Mouse (Mus musculus) midbrain, embryonic 14.5 days (tissue): ENCODE data around the gene Cyp2d9. TPM values are rescaled to one million over a fixed set of nuclear protein-coding genes. Genes with fewer than 3 reads are reported as not detected.
"Not testable (repeated sequence)": the region's sequence is repeated elsewhere in the genome, so short reads cannot be mapped to it uniquely, and the experiment has no call there.

Experiments
- ATAC-seq: fragments of 200-750 bp; cut with Nextera tagmentation; 2 replicates; pipeline ENCODE4 v1.8.0; 2017; ENCODE audit warnings: moderate number of reproducible peaks, moderate library complexity; ENCODE audit not compliant: low FRiP score, low TSS enrichment
- DNase-seq: peaks from one replicate; pipeline ENCODE4 v3.0.0-alpha.2; 2015
- H3K27ac ChIP-seq: fragments of 300-500 bp; sonication (generic); replicated peaks from 2 replicates; pipeline ENCODE4 v1.5.1; 2014; ENCODE audit warnings: mild to moderate bottlenecking, low read depth, low read length, moderate library complexity
- H3K27me3 ChIP-seq: fragments of 300-500 bp; sonication (generic); 2 replicates; pipeline ENCODE4 v1.6.1; 2014; ENCODE audit warnings: low read length, control low read depth, mixed read lengths; ENCODE audit not compliant: control insufficient read depth, insufficient read depth
- H3K36me3 ChIP-seq: fragments of 300-500 bp; sonication (generic); 2 replicates; pipeline ENCODE4 v1.6.1; 2014; ENCODE audit warnings: low read length, control low read depth; ENCODE audit not compliant: control insufficient read depth, insufficient read depth
- H3K4me1 ChIP-seq: fragments of 300-500 bp; sonication (generic); 2 replicates; pipeline ENCODE4 v1.6.1; 2014; ENCODE audit warnings: mild to moderate bottlenecking, antibody characterized with exemption, low read length, control low read depth; ENCODE audit not compliant: control insufficient read depth, insufficient read depth
- H3K4me2 ChIP-seq: fragments of 300-500 bp; sonication (generic); 2 replicates; pipeline ENCODE4 v1.6.1; 2014; ENCODE audit warnings: mild to moderate bottlenecking, low read length, moderate library complexity
- H3K4me3 ChIP-seq: fragments of 300-500 bp; sonication (generic); replicated peaks from 2 replicates; pipeline ENCODE4 v1.5.1; 2014; ENCODE audit warnings: low read depth, low read length
- H3K9ac ChIP-seq: fragments of 300-500 bp; sonication (generic); replicated peaks from 2 replicates; pipeline ENCODE4 v1.6.1; 2014; ENCODE audit warnings: mild to moderate bottlenecking, low read length, moderate library complexity
- H3K9me3 ChIP-seq: fragments of 300-500 bp; sonication (generic); 2 replicates; pipeline ENCODE4 v1.6.1; 2016; ENCODE audit warnings: low read length, control low read depth, mixed read lengths; ENCODE audit not compliant: control insufficient read depth
- WGBS: fragments of 180-500 bp; shearing (Covaris S2); extraction: QIAGEN DNeasy Blood & Tissue Kit; methylation state at CpG from one replicate; pipeline ENCODE4 v1.1.7; 2014; 5-methylcytosine and 5-hydroxymethylcytosine counted together
- polyA plus RNA-seq: library from polyadenylated mRNA; unstranded; fragments of >200 nt; fragmentation: Nextera tagmentation; extraction: Ambion mirVana; gene quantifications from 2 replicates; pipeline ENCODE4 v1.2.1, GENCODE M21; 2014

Gene Cyp2d9
- polyA plus RNA-seq, 1 experiment from 2014 or later = not detected

DNA sequence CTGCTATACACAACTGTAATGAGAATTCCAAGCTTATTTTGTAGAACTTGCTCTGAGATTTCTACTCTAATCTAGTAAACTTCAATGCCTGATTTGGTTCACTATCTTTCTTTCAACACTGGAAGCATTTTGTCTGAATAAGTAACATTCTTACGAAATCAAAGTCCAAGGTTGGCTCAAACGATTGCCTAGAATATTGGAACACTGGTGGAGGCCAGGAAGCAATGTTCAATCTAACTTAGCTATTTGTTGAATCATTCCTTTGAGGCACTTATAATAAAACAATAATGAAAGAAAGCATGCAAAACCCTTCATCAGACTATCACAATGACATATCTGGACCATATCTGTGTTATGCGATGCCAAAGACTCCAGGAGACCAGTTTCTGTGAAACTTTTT, 1.3 kb downstream of the Cyp2d9 start:
- Histone ChIP-seq H3K27ac (no peak overlapping the region), H3K9me3 (peaks cover 18% of the 10 kb centered on the region), H3K4me3 (no peak overlapping the region), H3K36me3 (no peaks in the 10 kb centered on the region), H3K4me1 (no peaks in the 10 kb centered on the region), H3K4me2 (no peak overlapping the region), H3K9ac (no peak overlapping the region), H3K27me3 (no peaks in the 10 kb centered on the region)
- WGBS = 92% methylated on average over 3 of the region's 3 CpGs
- ATAC-seq = no peak
- no peak for DNase-seq

DNA sequence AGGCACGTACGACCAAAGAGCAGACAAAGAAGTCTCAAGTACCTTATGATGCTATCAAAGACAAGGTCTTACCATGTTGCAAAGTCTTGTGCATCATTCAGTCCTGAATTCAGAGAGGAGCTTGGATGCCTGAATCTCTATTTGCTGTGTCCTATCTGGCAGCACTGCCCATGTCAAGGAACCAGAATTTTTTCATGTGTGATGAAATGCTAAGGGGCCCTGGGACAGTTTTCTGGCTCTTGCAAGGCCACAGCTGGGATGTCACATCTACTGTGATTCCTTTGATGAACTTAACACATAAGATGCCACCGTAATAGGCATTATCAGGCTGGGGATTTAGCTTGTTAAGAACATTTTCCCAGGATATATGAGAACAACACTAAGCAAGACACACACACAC, 1.8 kb downstream of the Cyp2d9 start:
- DNase-seq (no peak), ATAC-seq (no peak)
- WGBS = 84% methylated on average over 3 of the region's 3 CpGs
- H3K27me3 ChIP-seq = no peaks in the 10 kb centered on the region
- H3K4me3 ChIP-seq = no peak overlapping the region
- H3K36me3 ChIP-seq = no peaks in the 10 kb centered on the region
- H3K4me2 ChIP-seq = no peak overlapping the region
- no peak overlapping the region for H3K9ac ChIP-seq
- no peak overlapping the region for H3K27ac ChIP-seq
- peaks cover 13% of the 10 kb centered on the region for H3K9me3 ChIP-seq
- H3K4me1 ChIP-seq = no peaks in the 10 kb centered on the region

DNA sequence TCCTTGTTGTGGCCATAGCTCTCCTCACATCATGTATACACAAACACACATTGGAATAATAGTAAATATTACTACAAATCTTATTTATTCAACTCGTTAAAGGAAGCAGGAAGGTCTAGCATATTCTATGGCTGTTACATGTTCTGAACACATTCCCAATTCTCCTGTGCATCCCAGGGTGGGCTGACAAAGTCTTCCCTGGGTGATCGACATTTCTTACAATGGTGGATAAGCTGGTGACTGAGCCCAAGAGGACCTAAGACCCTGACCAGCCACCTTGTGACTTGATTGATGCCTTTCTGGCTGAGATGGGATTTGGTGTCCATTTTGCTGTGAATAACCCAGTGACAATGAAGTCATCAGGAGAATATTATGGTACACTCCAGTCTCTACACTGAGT, 2.4 kb downstream of the Cyp2d9 start:
- no peak overlapping the region for H3K9ac ChIP-seq
- no peaks in the 10 kb centered on the region for H3K4me1 ChIP-seq
- no peak overlapping the region for H3K4me2 ChIP-seq
- no peak for ATAC-seq
- H3K36me3 ChIP-seq = no peaks in the 10 kb centered on the region
- H3K4me3 ChIP-seq = no peak overlapping the region
- WGBS = 88% methylated on average over 2 of the region's 2 CpGs
- DNase-seq = no peak
- H3K27ac ChIP-seq = no peak overlapping the region
- H3K27me3 ChIP-seq = no peaks in the 10 kb centered on the region
- H3K9me3 ChIP-seq = peaks cover 8% of the 10 kb centered on the region

DNA sequence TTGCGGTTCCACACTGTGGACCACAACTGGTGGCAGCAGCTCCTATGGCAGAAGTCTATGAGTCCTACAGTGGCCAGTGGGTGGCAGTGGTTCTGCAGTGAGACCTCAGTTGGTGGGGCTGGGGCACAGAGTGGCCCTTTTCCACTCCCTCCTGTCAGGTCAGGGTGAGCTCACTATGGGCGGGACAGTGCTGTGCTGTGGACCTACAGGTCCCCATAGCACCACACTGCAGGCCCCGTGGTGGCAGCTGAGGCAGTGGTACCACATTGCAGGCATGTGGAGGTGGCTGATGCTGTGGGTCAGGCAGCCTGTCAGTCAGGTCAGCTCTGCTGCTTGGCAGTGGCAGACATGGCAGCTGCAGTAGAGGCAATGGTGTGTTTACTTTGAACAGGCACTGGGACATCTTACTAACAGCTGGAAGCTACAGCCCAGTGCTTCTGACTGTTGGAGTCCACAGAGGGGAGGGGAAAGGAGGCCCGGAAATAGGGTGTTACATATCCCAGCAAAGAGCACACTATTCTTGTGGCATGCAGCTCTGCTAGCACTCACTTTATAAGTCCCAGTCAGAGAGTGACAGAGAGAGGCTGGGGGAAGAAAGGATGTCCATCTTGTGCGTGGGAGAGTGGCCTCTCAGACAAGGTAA, 4.9 kb downstream of the Cyp2d9 start:
- Histone ChIP-seq H3K9ac (no peak overlapping the region), H3K4me2 (no peak overlapping the region), H3K27ac (no peak overlapping the region), H3K27me3 (no peaks in the 10 kb centered on the region), H3K36me3 (no peaks in the 10 kb centered on the region), H3K4me1 (no peaks in the 10 kb centered on the region), H3K4me3 (no peak overlapping the region), H3K9me3 (peaks cover 8% of the 10 kb centered on the region)
- WGBS = 81% methylated on average over 5 of the region's 5 CpGs
- no peak for ATAC-seq
- no peak for DNase-seq

DNA sequence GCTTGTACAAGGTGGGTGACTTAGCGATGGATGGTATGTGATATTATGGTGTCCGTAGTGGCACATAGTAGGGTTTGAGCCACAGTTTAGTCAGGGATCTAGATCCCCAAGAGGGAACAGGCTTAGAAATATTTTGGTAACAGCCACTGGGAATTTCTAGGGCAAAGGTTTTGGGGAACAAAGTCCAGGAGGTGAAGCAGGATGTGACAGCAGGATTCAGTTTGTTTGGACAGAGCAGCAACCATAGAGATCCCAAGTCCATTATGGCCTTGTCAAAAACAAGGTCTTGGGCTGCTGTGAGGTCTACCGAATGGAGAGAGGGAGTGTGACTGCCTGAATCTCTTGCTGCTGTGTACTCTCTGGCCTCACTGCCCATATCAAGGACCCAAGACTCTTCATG, 10.4 kb downstream of the Cyp2d9 start:
- no peaks in the 10 kb centered on the region for H3K9me3 ChIP-seq
- no peak overlapping the region for H3K27ac ChIP-seq
- H3K4me1 ChIP-seq = no peaks in the 10 kb centered on the region
- no peak overlapping the region for H3K4me3 ChIP-seq
- no peak overlapping the region for H3K4me2 ChIP-seq
- H3K36me3 ChIP-seq = no peaks in the 10 kb centered on the region
- no peaks in the 10 kb centered on the region for H3K27me3 ChIP-seq
- no peak for ATAC-seq
- no peak overlapping the region for H3K9ac ChIP-seq
- 95% methylated on average over 3 of the region's 3 CpGs for WGBS
- no peak for DNase-seq

DNA sequence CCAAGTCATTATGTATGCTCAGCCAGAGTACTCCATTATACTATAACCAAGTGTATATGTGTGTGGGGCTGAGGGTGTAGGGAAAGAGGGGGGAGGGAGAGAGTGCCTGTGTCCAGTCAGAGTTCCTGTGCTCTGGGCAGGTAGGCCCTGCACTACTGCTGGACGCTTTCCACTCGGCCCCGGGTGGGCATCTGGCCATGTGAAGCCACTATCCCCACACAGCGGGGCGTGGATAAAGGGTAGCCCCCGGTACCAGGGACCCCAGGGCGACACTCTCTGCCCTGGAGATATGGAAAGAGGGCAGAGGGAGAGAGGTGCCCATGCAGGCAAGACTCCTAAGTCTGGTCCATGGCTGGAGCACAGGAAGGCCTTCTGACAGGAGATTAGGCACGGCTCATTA, 12.0 kb downstream of the Cyp2d9 start:
- no peaks in the 10 kb centered on the region for H3K4me1 ChIP-seq
- H3K36me3 ChIP-seq = no peaks in the 10 kb centered on the region
- H3K4me3 ChIP-seq = no peak overlapping the region
- WGBS = 59% methylated on average over 8 of the region's 8 CpGs
- no peak for ATAC-seq
- H3K27me3 ChIP-seq = no peaks in the 10 kb centered on the region
- no peak for DNase-seq
- no peak overlapping the region for H3K4me2 ChIP-seq
- H3K27ac ChIP-seq = no peak overlapping the region
- H3K9ac ChIP-seq = no peak overlapping the region
- H3K9me3 ChIP-seq = no peaks in the 10 kb centered on the region

DNA sequence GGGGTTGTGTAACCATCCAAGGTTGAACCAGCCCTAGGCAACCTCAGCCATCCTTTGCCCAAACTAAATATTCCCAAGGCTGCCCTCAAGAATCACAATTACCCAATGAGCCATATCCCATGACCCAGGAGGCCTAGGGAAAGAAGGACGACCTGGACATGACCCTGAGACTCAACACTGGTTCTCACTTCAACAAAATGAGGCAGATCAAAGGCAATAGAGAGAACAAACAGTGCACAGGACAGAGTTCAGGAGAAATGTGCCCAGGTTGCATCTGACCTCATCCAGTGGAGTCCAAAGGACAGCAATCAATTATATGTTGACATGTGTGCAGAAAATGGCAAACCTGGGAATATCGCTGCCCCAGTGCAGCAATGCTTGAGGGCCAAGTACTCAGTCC, 16.8 kb downstream of the Cyp2d9 start:
- not testable (repeated sequence) for DNase-seq, H3K4me2 ChIP-seq, H3K36me3 ChIP-seq, H3K4me3 ChIP-seq, H3K4me1 ChIP-seq, H3K27me3 ChIP-seq, ATAC-seq, H3K9me3 ChIP-seq, H3K9ac ChIP-seq, H3K27ac ChIP-seq
- 81% methylated on average over 2 of the region's 2 CpGs for WGBS

DNA sequence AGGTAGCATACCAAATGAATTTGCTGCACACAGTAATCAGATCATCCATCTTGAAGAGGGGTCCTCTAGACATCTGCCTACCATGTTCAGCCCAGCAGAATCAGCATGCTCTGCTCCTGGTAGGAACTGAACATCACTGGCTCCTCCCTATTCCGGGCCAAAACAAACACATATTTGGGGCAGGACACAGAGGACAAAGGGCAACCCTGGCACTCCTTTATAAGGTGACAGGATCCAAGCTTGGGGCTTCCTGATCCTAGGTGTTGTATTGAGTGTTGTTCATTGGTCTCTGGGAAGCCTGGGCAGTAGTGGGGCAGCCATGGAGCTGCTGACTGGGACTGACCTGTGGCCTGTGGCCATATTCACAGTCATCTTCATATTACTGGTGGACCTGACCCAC, 18.9 kb downstream of the Cyp2d9 start:
- H3K27ac ChIP-seq, H3K4me1 ChIP-seq, H3K27me3 ChIP-seq, H3K9ac ChIP-seq, H3K4me3 ChIP-seq, DNase-seq, ATAC-seq, H3K36me3 ChIP-seq, H3K9me3 ChIP-seq, H3K4me2 ChIP-seq: not testable (repeated sequence)
- 95% methylated on average over 1 of the region's 1 CpGs for WGBS

DNA sequence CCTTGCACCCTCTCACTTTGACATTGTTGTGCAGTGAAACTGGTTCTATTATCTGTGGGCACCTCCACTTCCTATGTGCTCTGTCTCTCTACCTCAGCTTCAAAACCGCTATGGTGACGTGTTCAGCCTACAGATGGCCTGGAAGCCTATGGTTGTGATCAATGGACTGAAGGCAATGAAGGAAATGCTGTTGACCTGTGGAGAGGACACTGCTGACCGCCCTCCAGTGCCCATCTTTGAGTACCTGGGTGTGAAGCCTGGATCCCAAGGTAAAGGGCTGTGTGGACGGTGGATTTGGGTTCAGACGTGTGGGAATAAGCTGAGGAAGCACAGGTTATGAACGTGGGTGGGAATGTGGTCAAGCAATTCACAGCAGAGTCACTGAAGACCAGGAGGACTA, 20.3 kb downstream of the Cyp2d9 start:
- H3K36me3 ChIP-seq, H3K27ac ChIP-seq, ATAC-seq, DNase-seq, H3K27me3 ChIP-seq, H3K9ac ChIP-seq, H3K4me1 ChIP-seq, H3K4me2 ChIP-seq, H3K9me3 ChIP-seq, H3K4me3 ChIP-seq: not testable (repeated sequence)
- WGBS = 85% methylated on average over 6 of the region's 6 CpGs
